Mouse (Mus musculus) hindbrain, embryonic 12.5 days (tissue): ENCODE measurements around the gene Tmem178b. TPM values are rescaled to one million over a fixed set of nuclear protein-coding genes. Genes with fewer than 3 reads are reported as not detected.
A peak's percentile ranks its signal among the peaks of the same experiment; 100 is the strongest.

Source experiments
- ATAC-seq: fragments of 200-750 bp; cut with Nextera tagmentation; 2 replicates; pipeline ENCODE4 v1.8.0; 2017; ENCODE audit warnings: moderate TSS enrichment; ENCODE audit not compliant: low FRiP score
- H3K27ac ChIP-seq: fragments of 300-500 bp; sonication (generic); 2 replicates; pipeline ENCODE4 v1.5.1; 2016; ENCODE audit warnings: mild to moderate bottlenecking
- H3K27me3 ChIP-seq: fragments of 300-500 bp; sonication (generic); 2 replicates; pipeline ENCODE4 v1.6.1; 2016; ENCODE audit warnings: mild to moderate bottlenecking
- H3K36me3 ChIP-seq: fragments of 300-500 bp; sonication (generic); 2 replicates; pipeline ENCODE4 v1.6.1; 2016; ENCODE audit warnings: mild to moderate bottlenecking
- H3K4me1 ChIP-seq: fragments of 300-500 bp; sonication (generic); 2 replicates; pipeline ENCODE4 v1.6.1; 2016
- H3K4me2 ChIP-seq: fragments of 300-500 bp; sonication (generic); replicated peaks from 2 replicates; pipeline ENCODE4 v1.6.1; 2016; ENCODE audit warnings: mild to moderate bottlenecking
- H3K4me3 ChIP-seq: fragments of 300-500 bp; sonication (generic); 2 replicates; pipeline ENCODE4 v1.5.1; 2016; ENCODE audit warnings: mild to moderate bottlenecking
- H3K9ac ChIP-seq: fragments of 300-500 bp; sonication (generic); 2 replicates; pipeline ENCODE4 v1.6.1; 2016; ENCODE audit warnings: mild to moderate bottlenecking, moderate library complexity
- H3K9me3 ChIP-seq: fragments of 300-500 bp; sonication (generic); replicated peaks from 2 replicates; pipeline ENCODE4 v1.6.1; 2016; ENCODE audit warnings: mild to moderate bottlenecking
- WGBS: fragments of 180-500 bp; shearing (Covaris S2); methylation state at CpG from one replicate; pipeline ENCODE4 v1.1.7; 2016; 5-methylcytosine and 5-hydroxymethylcytosine counted together
- polyA plus RNA-seq: library from polyadenylated mRNA; unstranded; fragments of >200 nt; fragmentation: Nextera tagmentation; extraction: Ambion mirVana; gene quantifications from 2 replicates; pipeline ENCODE4 v1.2.1, GENCODE M21; 2016

Gene Tmem178b
- polyA plus RNA-seq, 1 experiment from 2014 or later: 17.1 TPM

GRCm38 (mm10) chr6:40068467-40068866 is 195.4 kb downstream of the Tmem178b start:
- no peaks in the 10 kb centered on the region for H3K27me3 ChIP-seq
- no peaks in the 10 kb centered on the region for H3K36me3 ChIP-seq
- no peak overlapping the region for H3K4me2 ChIP-seq
- H3K4me3 ChIP-seq: no peak overlapping the region
- ATAC-seq: no peak
- 81% methylated on average over 6 of the region's 6 CpGs for WGBS
- no peak overlapping the region for H3K9ac ChIP-seq
- H3K9me3 ChIP-seq: no peaks in the 10 kb centered on the region; the same call in 1 of the 2 replicates
- no peak overlapping the region for H3K27ac ChIP-seq
- no peaks in the 10 kb centered on the region for H3K4me1 ChIP-seq

GRCm38 (mm10) chr6:40071007-40071406 is 197.9 kb downstream of the Tmem178b start:
- Histone ChIP-seq H3K4me2 (no peak overlapping the region), H3K9ac (no peak overlapping the region), H3K4me1 (peaks cover under 1% of the 10 kb centered on the region; the same call in 1 of the 2 replicates), H3K36me3 (no peaks in the 10 kb centered on the region), H3K27ac (no peak overlapping the region), H3K4me3 (no peak overlapping the region), H3K9me3 (no peaks in the 10 kb centered on the region; the same call in 1 of the 2 replicates), H3K27me3 (no peaks in the 10 kb centered on the region)
- 66% methylated on average over 3 of the region's 3 CpGs for WGBS
- ATAC-seq: peak; percentile 43; the same call in 1 of the 2 replicates

GRCm38 (mm10) chr6:40076089-40076488 is 203.0 kb downstream of the Tmem178b start:
- Histone ChIP-seq H3K27me3 (no peaks in the 10 kb centered on the region), H3K36me3 (no peaks in the 10 kb centered on the region), H3K9ac (no peak overlapping the region), H3K4me3 (no peak overlapping the region), H3K9me3 (no peaks in the 10 kb centered on the region), H3K4me1 (peaks cover 5% of the 10 kb centered on the region; the same call in 1 of the 2 replicates), H3K27ac (0 out of 2 replicates have a peak overlapping the region, but pooled peaks have one; percentile 48), H3K4me2 (no peak overlapping the region)
- ATAC-seq: no peak
- 18% methylated on average over 1 of the region's 1 CpGs for WGBS

- H3K4me3 ChIP-seq: no peak overlapping the region
- H3K4me2 ChIP-seq: no peak overlapping the region
- H3K27me3 ChIP-seq: no peaks in the 10 kb centered on the region
- no peak overlapping the region for H3K9ac ChIP-seq
- no peak for ATAC-seq
- H3K27ac ChIP-seq: no peak overlapping the region
- 86% methylated on average over 5 of the region's 5 CpGs for WGBS
- H3K36me3 ChIP-seq: no peaks in the 10 kb centered on the region
- H3K9me3 ChIP-seq: no peaks in the 10 kb centered on the region
- peaks cover 5% of the 10 kb centered on the region; the same call in 1 of the 2 replicates for H3K4me1 ChIP-seq
Observed at GRCm38 (mm10) chr6:40076670-40077313, 203.7 kb downstream of the Tmem178b start.

GRCm38 (mm10) chr6:40078353-40078752 is 205.3 kb downstream of the Tmem178b start:
- 87% methylated on average over 3 of the region's 3 CpGs for WGBS
- no peak overlapping the region for H3K4me3 ChIP-seq
- H3K9me3 ChIP-seq: no peaks in the 10 kb centered on the region
- no peak for ATAC-seq
- no peak overlapping the region for H3K27ac ChIP-seq
- no peak overlapping the region for H3K9ac ChIP-seq
- H3K27me3 ChIP-seq: no peaks in the 10 kb centered on the region
- peaks cover 8% of the 10 kb centered on the region for H3K4me1 ChIP-seq
- H3K4me2 ChIP-seq: no peak overlapping the region
- no peaks in the 10 kb centered on the region for H3K36me3 ChIP-seq

GRCm38 (mm10) chr6:40083726-40084125 is 210.7 kb downstream of the Tmem178b start:
- ATAC-seq: no peak
- WGBS: 77% methylated on average over 3 of the region's 3 CpGs

GRCm38 (mm10) chr6:40091250-40091651 is 218.2 kb downstream of the Tmem178b start:
- WGBS: 25% methylated on average over 5 of the region's 5 CpGs
- H3K4me1 ChIP-seq: peaks cover 9% of the 10 kb centered on the region
- no peaks in the 10 kb centered on the region for H3K27me3 ChIP-seq
- H3K9me3 ChIP-seq: no peaks in the 10 kb centered on the region
- H3K27ac ChIP-seq: no peak overlapping the region; the same call in 1 of the 2 replicates
- ATAC-seq: 0 out of 2 replicates have a peak, but pooled peaks have one; percentile 26
- no peak overlapping the region for H3K4me3 ChIP-seq
- H3K9ac ChIP-seq: no peak overlapping the region
- no peak overlapping the region for H3K4me2 ChIP-seq
- H3K36me3 ChIP-seq: no peaks in the 10 kb centered on the region

More at GRCm38 (mm10) chr6:40083726-40084125, 210.7 kb downstream of the Tmem178b start:
- Histone ChIP-seq H3K4me3 (no peak overlapping the region), H3K4me1 (peaks cover 4% of the 10 kb centered on the region; the same call in 1 of the 2 replicates), H3K36me3 (no peaks in the 10 kb centered on the region), H3K27me3 (no peaks in the 10 kb centered on the region), H3K9me3 (no peaks in the 10 kb centered on the region), H3K9ac (no peak overlapping the region), H3K27ac (no peak overlapping the region), H3K4me2 (no peak overlapping the region)

- Histone ChIP-seq H3K27ac (no peak overlapping the region), H3K9me3 (no peaks in the 10 kb centered on the region), H3K27me3 (no peaks in the 10 kb centered on the region), H3K4me2 (no peak overlapping the region), H3K4me3 (no peak overlapping the region), H3K9ac (no peak overlapping the region), H3K4me1 (peaks cover 11% of the 10 kb centered on the region), H3K36me3 (no peaks in the 10 kb centered on the region)
- ATAC-seq: no peak
- WGBS: 80% methylated on average over 2 of the region's 2 CpGs
Observed at GRCm38 (mm10) chr6:40098498-40098897, 225.4 kb downstream of the Tmem178b start.

- ATAC-seq: no peak
- no peak overlapping the region for H3K4me3 ChIP-seq
- 89% methylated on average over 4 of the region's 4 CpGs for WGBS
- H3K27me3 ChIP-seq: no peaks in the 10 kb centered on the region
- no peak overlapping the region for H3K9ac ChIP-seq
- no peaks in the 10 kb centered on the region for H3K9me3 ChIP-seq
- H3K36me3 ChIP-seq: no peaks in the 10 kb centered on the region
- no peak overlapping the region for H3K27ac ChIP-seq
- peaks cover 21% of the 10 kb centered on the region for H3K4me1 ChIP-seq
- no peak overlapping the region for H3K4me2 ChIP-seq
Observed at GRCm38 (mm10) chr6:40101785-40102184, 228.7 kb downstream of the Tmem178b start.

GRCm38 (mm10) chr6:40102863-40103262 is 229.8 kb downstream of the Tmem178b start:
- Histone ChIP-seq H3K9me3 (no peaks in the 10 kb centered on the region), H3K9ac (no peak overlapping the region), H3K4me2 (no peak overlapping the region), H3K27ac (0 out of 2 replicates have a peak overlapping the region, but pooled peaks have one; percentile 4), H3K36me3 (no peaks in the 10 kb centered on the region), H3K27me3 (no peaks in the 10 kb centered on the region), H3K4me3 (no peak overlapping the region), H3K4me1 (peaks cover 18% of the 10 kb centered on the region)
- ATAC-seq: no peak
- 44% methylated on average over 4 of the region's 4 CpGs for WGBS

- Histone ChIP-seq H3K4me1 (peaks cover 8% of the 10 kb centered on the region; the same call in 1 of the 2 replicates), H3K4me2 (no peak overlapping the region), H3K27me3 (no peaks in the 10 kb centered on the region), H3K4me3 (no peak overlapping the region), H3K9ac (no peak overlapping the region), H3K36me3 (no peaks in the 10 kb centered on the region), H3K9me3 (no peaks in the 10 kb centered on the region), H3K27ac (no peak overlapping the region)
- no peak for ATAC-seq
- 78% methylated on average over 5 of the region's 5 CpGs for WGBS
Observed at GRCm38 (mm10) chr6:40110029-40110428, 237.0 kb downstream of the Tmem178b start.

GRCm38 (mm10) chr6:40110729-40111128 is 237.7 kb downstream of the Tmem178b start:
- Histone ChIP-seq H3K27ac (no peak overlapping the region), H3K9me3 (no peaks in the 10 kb centered on the region), H3K4me2 (no peak overlapping the region), H3K4me1 (peaks cover 8% of the 10 kb centered on the region; the same call in 1 of the 2 replicates), H3K9ac (no peak overlapping the region), H3K27me3 (no peaks in the 10 kb centered on the region), H3K36me3 (no peaks in the 10 kb centered on the region), H3K4me3 (no peak overlapping the region)
- WGBS: 91% methylated on average over 1 of the region's 2 CpGs
- ATAC-seq: no peak

GRCm38 (mm10) chr6:40112488-40112887 is 239.4 kb downstream of the Tmem178b start:
- Histone ChIP-seq H3K9ac (no peak overlapping the region), H3K9me3 (no peaks in the 10 kb centered on the region), H3K27me3 (no peaks in the 10 kb centered on the region), H3K4me3 (no peak overlapping the region), H3K4me2 (no peak overlapping the region), H3K4me1 (peaks cover 11% of the 10 kb centered on the region; the same call in 1 of the 2 replicates), H3K36me3 (no peaks in the 10 kb centered on the region), H3K27ac (no peak overlapping the region)
- no peak for ATAC-seq
- 89% methylated on average over 10 of the region's 10 CpGs for WGBS
